Mouse (Mus musculus) kidney, adult 2 months (tissue): ENCODE results near the gene Lrrc36.
A peak's percentile ranks its signal among the peaks of the same experiment; 100 is the strongest.

Experiments
- CTCF ChIP-seq: fragments of 200-500 bp; conservative IDR thresholded peaks from 2 replicates; pipeline ENCODE4 v1.5.1; 2011; ENCODE audit warnings: low read depth, mild to moderate bottlenecking, control low read depth, low read length, moderate library complexity, mixed read lengths; ENCODE audit not compliant: insufficient read depth, insufficient read length
- POLR2A ChIP-seq: fragments of 200-500 bp; IDR thresholded peaks from one replicate; pipeline ENCODE4 v1.6.1; 2011; ENCODE audit warnings: low read depth, low read length, control low read depth

DNA sequence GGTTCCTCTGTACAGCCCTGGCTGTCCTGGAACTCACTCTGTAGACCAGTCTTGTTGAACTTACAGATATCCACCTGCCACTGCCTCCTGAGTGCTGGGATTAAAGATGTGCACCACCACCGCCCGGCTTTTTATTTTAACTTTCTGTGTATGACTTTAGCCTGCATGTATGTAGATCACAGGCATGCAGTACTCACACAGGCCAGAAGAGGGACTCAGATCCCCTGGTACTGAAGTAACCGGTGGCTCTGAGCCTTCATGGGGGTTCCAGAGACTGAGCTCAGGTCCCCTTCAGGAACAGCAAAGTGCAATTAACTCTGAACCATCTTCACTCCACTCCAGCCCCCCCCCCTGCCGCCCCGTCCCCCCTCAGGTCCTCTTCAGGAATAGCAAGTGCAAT, 25.5 kb downstream of the Lrrc36 start:
- TF ChIP-seq CTCF (peak; percentile 48), POLR2A (no peak)
